Mouse (Mus musculus): Measurements from ENCODE around the gene Rpl13.
A peak's percentile ranks its signal among the peaks of the same experiment; 100 is the strongest.

Gene Rpl13

GRCm38 (mm10) chr8:123105553-123106326 is 3.6 kb downstream of the Rpl13 start:
- ATAC-seq (ENCODE audit: insufficient number of reproducible peaks, low FRiP score, low TSS enrichment), result no peak

DNA sequence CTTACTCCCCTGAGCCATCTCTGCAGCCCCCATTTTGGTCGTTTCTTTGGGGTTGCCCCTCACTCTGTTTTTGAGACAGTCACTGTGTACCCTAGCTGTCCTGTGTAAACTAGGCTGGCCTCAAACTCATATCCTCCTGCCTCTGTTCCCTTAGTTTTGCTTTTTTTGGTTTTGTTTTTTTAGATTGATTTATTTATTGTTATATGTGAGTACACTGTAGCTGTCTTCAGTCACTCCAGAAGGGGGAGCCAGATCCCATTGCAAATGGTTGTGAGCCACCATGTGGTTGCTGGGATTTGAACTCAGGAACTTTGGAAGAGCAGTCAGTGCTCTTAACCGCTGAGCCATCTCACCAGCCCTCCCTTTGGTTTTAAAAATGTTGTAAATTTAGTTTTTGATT is 4.4 kb downstream of the Rpl13 start:
- ATAC-seq (ENCODE audit: insufficient number of reproducible peaks, low FRiP score, low TSS enrichment), result no peak

DNA sequence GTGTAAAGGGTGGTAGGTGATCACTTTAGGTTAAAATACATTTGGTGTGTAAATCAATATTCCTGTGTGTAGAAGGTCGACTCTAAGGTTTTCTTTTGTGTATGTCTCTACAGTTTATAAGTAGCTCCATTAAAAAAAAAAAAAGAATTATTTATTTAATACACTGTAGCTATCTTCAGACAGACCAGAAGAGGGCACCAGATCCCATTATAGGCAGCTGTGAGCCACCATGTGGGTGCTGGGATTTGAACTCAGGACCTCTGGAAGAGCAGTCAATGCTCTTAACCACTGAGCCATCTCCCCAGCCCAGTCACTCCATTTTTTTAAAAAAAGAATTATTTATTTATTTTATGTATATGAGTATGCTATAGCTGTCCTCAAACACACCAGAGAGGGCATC is 5.9 kb downstream of the Rpl13 start:
- ATAC-seq (ENCODE audit: insufficient number of reproducible peaks, low FRiP score, low TSS enrichment), result no peak

DNA sequence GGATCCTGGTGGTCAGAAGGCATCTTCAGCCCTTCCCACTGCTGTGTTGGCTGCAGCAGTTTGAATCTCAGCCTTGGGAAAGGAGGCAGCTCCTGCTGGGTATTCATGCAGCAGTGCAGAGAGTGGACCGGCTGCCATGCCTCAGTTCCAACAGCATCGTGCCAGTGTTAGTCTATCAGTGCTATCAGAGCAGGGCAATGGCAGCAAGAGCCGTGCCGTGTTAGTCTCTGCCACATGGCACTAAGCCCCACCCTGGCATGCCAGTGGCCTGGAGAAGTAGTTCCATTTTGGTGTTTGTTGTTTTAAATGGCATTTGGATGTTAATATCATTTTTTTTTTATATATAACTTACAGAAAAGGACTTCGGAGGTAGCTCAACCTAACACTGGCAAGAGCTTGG is 6.8 kb downstream of the Rpl13 start:
- no peak for ATAC-seq (ENCODE audit: insufficient number of reproducible peaks, low FRiP score, low TSS enrichment)

DNA sequence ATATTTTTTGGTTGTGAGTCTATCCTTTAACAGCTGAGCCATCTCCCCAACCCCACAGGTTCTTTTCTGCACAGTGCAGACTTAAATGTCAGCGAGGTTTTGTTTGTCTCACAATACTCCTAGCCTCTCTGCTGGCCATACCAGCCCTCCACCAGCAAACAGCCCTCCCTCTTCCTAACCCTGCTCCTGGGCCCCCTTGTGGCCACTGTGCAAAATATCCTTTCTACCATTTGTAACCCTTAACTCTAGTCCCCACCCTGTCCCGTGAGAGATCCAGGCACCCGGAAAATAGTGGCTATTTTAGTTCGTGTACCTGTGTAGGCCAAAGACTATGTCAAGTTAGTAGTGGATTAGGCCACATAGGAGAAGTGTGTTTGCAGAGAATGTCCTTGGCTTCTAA is 8.5 kb downstream of the Rpl13 start:
- peak; percentile 40; the same call in 1 of the 2 replicates for ATAC-seq (ENCODE audit: insufficient number of reproducible peaks, low FRiP score, low TSS enrichment)

DNA sequence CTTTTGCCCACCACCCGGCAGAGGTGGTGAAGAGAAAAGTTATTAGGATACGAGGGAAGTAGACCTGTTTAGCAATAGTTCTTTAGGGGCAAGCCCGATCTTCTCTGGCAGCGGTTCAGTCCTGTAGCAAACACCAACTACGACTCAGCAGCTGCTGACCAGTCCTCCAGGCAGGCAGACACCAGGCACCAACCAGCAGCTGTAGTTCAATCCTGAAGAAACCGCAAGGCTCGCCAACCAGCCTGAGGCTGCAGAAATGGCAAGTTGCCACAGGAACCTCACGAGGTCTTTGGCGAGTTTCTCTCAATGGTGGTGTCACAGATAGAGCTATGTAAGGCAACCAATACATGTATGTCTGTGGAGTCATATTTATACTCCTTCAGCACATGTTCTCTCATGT is 10.7 kb downstream of the Rpl13 start:
- ATAC-seq (ENCODE audit: insufficient number of reproducible peaks, low FRiP score, low TSS enrichment), result no peak

DNA sequence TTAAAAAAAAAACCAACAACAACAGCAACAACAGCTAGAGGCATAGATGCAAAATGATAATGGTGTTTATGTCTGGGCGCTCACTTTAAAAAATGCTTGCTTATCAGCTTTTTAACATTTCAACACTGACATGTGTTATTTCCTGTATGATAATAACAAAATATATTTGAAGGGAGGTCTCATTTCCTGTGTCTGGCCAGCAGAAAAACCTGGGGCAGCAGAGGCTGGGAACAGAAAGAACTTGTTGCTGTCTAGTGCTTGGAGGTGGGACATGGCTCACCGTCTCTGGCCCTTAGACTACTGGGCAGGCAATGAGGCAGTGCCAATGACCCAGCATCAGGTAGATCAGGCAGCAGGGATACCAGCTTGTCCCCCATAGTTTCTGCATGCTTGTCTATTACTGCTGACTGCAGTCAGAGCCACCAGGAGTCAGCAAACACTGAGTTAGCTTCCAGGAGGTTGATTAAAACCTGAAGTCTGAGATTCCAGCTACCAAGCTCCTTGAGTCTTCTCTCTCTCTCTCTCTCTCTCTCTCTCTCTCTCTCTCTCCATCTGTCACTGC is 11.8 kb downstream of the Rpl13 start:
- ATAC-seq (ENCODE audit: insufficient number of reproducible peaks, low FRiP score, low TSS enrichment), result no peak

DNA sequence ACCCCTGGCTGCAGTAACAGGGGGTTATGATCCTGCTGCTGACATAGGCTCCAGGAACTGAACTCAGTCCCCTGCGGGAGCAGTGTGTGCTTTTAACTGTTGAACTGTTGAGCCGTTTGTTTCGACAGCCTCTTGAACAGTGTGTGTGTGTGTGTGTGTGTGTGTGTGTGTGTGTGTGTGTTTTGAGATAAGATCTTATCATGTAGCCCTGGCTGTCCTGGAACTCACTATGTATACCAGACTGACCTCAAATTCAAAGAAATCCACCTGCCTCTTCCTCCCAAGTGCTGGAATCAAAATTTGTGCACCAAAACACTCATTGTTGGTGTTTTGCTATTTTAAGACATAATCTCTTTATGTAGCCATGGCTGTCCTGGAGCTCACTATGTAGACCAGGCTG is 12.5 kb downstream of the Rpl13 start:
- ATAC-seq (ENCODE audit: insufficient number of reproducible peaks, low FRiP score, low TSS enrichment), result no peak

DNA sequence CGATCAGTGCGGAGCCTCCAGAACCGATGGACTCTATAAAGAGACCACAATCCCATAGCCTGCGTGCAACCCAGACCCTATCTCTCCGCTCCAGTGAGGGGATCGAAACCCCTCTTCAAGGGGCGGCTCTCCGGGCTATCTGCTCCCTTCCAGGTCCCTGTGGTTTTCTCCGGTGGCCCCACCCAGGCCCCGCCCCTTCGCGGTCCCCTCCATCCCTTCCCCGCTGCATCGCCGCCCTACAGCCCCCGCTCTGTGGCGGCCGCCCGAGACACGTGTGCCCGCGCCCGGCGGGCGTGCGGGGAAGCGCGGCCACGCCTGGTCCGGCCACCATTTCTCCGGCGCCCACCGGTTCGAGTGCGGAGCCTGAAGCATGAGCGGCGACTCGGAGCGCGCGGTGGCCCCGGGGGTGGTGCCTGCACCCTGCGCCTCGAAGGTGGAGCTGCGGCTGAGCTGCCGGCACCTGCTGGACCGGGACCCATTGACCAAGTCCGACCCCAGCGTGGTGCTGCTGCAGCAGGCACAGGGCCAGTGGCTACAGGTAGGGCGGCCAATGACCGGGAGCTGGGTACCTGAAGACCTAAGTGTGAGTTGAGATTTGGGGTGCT is 15.1 kb downstream of the Rpl13 start, which contains the start of gene Cpne7:
Gene Cpne7, plus strand, starts transcription at position 248 of the 605 bp plus-strand sequence.
- ATAC-seq (ENCODE audit: insufficient number of reproducible peaks, low FRiP score, low TSS enrichment), result no peak

DNA sequence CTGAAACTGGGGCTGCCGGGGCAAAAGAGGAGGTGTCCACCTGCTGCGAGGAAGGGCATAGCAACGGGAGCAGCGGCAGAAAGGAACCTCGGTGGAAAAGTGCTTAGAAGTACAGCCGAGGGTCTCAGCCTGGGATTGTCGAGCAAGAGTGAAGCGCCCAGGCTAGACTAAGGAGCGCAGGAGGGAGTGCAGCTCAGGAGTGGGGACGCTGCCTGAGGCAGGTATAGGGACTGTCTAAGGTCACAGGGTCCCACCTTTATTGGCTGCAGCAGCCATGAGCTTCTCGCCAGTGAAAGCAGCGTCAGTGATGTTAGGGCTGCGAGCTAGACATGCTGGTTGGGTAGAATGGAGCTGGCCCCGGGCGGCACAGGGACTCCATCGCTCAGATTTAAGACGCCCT is 15.6 kb downstream of the Rpl13 start:
- ATAC-seq (ENCODE audit: insufficient number of reproducible peaks, low FRiP score, low TSS enrichment), result no peak

GRCm38 (mm10) chr8:123122059-123122458 is 19.9 kb downstream of the Rpl13 start:
- ATAC-seq (ENCODE audit: insufficient number of reproducible peaks, low FRiP score, low TSS enrichment), result no peak

DNA sequence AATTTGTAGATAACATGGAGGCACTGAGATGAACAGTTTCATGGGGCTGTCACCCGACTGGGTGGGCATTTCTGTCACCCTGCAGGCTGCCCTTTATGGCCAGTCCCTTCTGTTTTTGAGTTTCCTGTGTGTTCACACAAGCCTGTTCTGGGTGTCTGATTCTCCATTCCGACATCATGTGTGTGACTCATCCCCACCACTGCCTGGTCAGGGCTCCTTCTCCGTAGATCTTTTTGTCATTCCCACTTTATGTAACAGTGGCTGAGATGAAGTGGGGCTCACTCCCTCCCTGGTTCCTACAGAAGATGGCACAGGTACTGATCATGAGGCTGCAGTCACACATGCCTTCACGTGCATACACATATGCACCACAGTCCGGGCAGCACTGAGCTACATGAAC is 20.5 kb downstream of the Rpl13 start:
- no peak for ATAC-seq (ENCODE audit: insufficient number of reproducible peaks, low FRiP score, low TSS enrichment)

- ATAC-seq (ENCODE audit: insufficient number of reproducible peaks, low FRiP score, low TSS enrichment), result no peak
Measured at GRCm38 (mm10) chr8:123126193-123126816, 24.2 kb downstream of the Rpl13 start.

GRCm38 (mm10) chr8:123131041-123131440 is 28.9 kb downstream of the Rpl13 start:
- ATAC-seq (ENCODE audit: insufficient number of reproducible peaks, low FRiP score, low TSS enrichment), result no peak

- ATAC-seq (ENCODE audit: insufficient number of reproducible peaks, low FRiP score, low TSS enrichment), result no peak
Measured at GRCm38 (mm10) chr8:123132953-123133352, 30.8 kb downstream of the Rpl13 start.

DNA sequence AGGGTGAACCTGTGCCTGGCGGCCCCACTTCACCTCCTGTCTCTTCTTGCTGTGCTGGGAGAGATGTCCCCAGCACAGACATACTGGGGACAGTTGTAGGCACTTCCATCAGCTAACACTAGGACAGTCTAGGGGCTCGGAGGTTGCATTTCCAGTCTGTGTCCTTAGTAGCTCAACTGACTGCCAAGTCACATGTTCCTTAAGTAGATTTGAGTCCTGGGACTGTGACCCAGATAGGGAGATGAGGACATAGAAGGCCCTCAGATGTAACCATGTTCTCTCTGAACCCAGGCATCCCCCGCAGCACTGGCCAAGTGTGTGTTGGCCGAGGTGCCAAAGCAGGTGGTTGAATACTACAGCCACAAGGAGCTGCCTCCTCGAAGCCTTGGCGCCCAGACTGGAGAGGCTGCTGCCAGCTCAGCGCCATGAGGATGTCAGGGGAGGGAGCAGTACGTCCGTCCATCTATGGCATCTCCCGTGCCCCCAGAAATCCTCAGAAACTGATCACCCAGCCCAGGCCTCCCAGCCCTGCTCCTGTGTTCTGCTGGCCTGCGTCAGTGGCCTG is 32.1 kb downstream of the Rpl13 start:
- ATAC-seq (ENCODE audit: insufficient number of reproducible peaks, low FRiP score, low TSS enrichment), result no peak

- no peak for ATAC-seq (ENCODE audit: insufficient number of reproducible peaks, low FRiP score, low TSS enrichment)
Measured at GRCm38 (mm10) chr8:123135406-123135805, 33.3 kb downstream of the Rpl13 start.

- ATAC-seq (ENCODE audit: insufficient number of reproducible peaks, low FRiP score, low TSS enrichment), result no peak
Measured at GRCm38 (mm10) chr8:123135806-123136205, 33.7 kb downstream of the Rpl13 start.

- ATAC-seq (ENCODE audit: insufficient number of reproducible peaks, low FRiP score, low TSS enrichment), result no peak
Measured at GRCm38 (mm10) chr8:123136287-123136686, 34.1 kb downstream of the Rpl13 start.

- no peak for ATAC-seq (ENCODE audit: insufficient number of reproducible peaks, low FRiP score, low TSS enrichment)
Measured at GRCm38 (mm10) chr8:123137645-123138077, 35.5 kb downstream of the Rpl13 start.

DNA sequence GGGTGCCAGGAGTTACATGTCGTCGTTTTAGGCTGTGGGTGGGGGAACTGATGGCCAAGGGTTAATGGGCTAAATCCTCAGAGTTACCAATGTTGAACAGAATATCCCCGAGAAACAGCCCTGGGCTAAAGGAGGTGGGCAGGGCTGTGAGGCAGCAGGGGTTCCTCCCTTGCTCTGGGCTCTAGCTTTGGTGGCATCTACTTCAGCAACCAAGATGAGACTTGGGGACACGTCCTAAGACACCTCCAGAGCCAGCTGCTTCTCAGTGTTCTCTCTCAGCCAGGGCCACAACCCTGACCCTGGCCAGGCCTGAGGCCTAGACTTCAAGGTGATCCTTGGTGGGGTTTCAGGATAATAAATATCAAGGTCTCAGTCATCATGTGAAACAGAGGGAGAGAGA is 36.6 kb downstream of the Rpl13 start:
- no peak for ATAC-seq (ENCODE audit: insufficient number of reproducible peaks, low FRiP score, low TSS enrichment)
